ENCODE assay signal across 8 mouse cellular contexts in genomic region chr7:79465461-79466044, GRCm38 (mm10). TPM values are rescaled to one million over a fixed set of nuclear protein-coding genes. Genes with fewer than 3 reads are reported as not detected.
DNase-seq lines count a peak whose midpoint lies in the region; ATAC-seq and TF ChIP-seq lines count a peak whose summit lies in the region.

No protein-coding gene starts in this region.

- H3K9me3 ChIP-seq in heart, embryonic 15.5 days (replicated peaks): no peaks in the 10 kb centered on the region
- H3K9me3 ChIP-seq in forebrain, embryonic 15.5 days: no peaks in the 10 kb centered on the region
- no peaks in the 10 kb centered on the region for H3K9me3 ChIP-seq in limb, embryonic 15.5 days
- no peaks in the 10 kb centered on the region for H3K9me3 ChIP-seq in neural tube, embryonic 12.5 days

- no peak for DNase-seq in heart, postnatal 25 days (ENCODE audit: low spot score)
- DNase-seq in adrenal gland, postnatal 25 days: no peak

- H3K79me2 ChIP-seq in C2C12 (ENCODE audit: control insufficient read depth, insufficient read depth): peaks cover 28% of the 10 kb centered on the region

- H3K79me3 ChIP-seq in C2C12 (ENCODE audit: low read depth): peaks cover 18% of the 10 kb centered on the region

- H3K27me3 ChIP-seq in heart, embryonic 15.5 days: no peaks in the 10 kb centered on the region
- no peaks in the 10 kb centered on the region for H3K27me3 ChIP-seq in C2C12 (ENCODE audit: control insufficient read depth, insufficient read depth, insufficient read length)
- no peaks in the 10 kb centered on the region for H3K27me3 ChIP-seq in forebrain, embryonic 15.5 days
- H3K27me3 ChIP-seq in limb, embryonic 15.5 days: no peaks in the 10 kb centered on the region
- peaks cover 9% of the 10 kb centered on the region; the same call in 1 of the 2 replicates for H3K27me3 ChIP-seq in neural tube, embryonic 12.5 days (replicated peaks)

- intact Hi-C loops in heart, postnatal 25 days (cut with DNase I): loop anchor here (5.0 to 10.0 kb wide), 3 partner anchors 73 to 321 kb away; partner anchors contain the start of genes Abhd2, Fanci and Mfge8

- under 1% methylated on average over 27 of the region's 47 CpGs for WGBS in heart, embryonic 15.5 days
- WGBS in bone marrow, adult 2 months: 2% methylated on average over 44 of the region's 47 CpGs
- 2% methylated on average over 28 of the region's 47 CpGs for WGBS in forebrain, embryonic 15.5 days
- under 1% methylated on average over 45 of the region's 47 CpGs for WGBS in limb, embryonic 15.5 days
- 1% methylated on average over 47 of the region's 47 CpGs for WGBS in neural tube, embryonic 12.5 days

- no peak for TF ChIP-seq CTCF in C2C12 (IDR thresholded peaks at IDR 0.05; ENCODE audit: control insufficient read depth, insufficient read depth, insufficient read length)
- TF ChIP-seq CTCF in bone marrow, adult 2 months (IDR thresholded peaks at IDR 0.05; ENCODE audit: control insufficient read depth, insufficient read depth, low read length): no peak

- H3K4me3 ChIP-seq in heart, embryonic 15.5 days: peak overlapping the region; percentile 92
- peak overlapping the region; percentile 62 for H3K4me3 ChIP-seq in C2C12 (ENCODE audit: insufficient read depth, poor library complexity, severe bottlenecking)
- H3K4me3 ChIP-seq in bone marrow, adult 2 months (replicated peaks; ENCODE audit: control insufficient read depth, low read depth, low read length): peak overlapping the region; percentile 89
- peak overlapping the region; percentile 84 for H3K4me3 ChIP-seq in forebrain, embryonic 15.5 days
- peak overlapping the region; percentile 88 for H3K4me3 ChIP-seq in limb, embryonic 15.5 days
- H3K4me3 ChIP-seq in neural tube, embryonic 12.5 days: peak overlapping the region; percentile 92

- no peak for TF ChIP-seq POLR2A in bone marrow, adult 2 months (IDR thresholded peaks at IDR 0.05; ENCODE audit: borderline replicate concordance, control insufficient read depth, low read depth, low read length)

- peak; percentile 44 for ATAC-seq in heart, embryonic 15.5 days (replicated peaks; ENCODE audit: insufficient number of reproducible peaks, insufficient read depth, low FRiP score, low read depth)
- ATAC-seq in forebrain, embryonic 15.5 days (replicated peaks): peak; percentile 75
- ATAC-seq in limb, embryonic 15.5 days (ENCODE audit: insufficient number of reproducible peaks, low FRiP score, low TSS enrichment, low read depth): peak; percentile 35
- peak; percentile 57 for ATAC-seq in neural tube, embryonic 12.5 days (ENCODE audit: low FRiP score, low read depth)

- H3K9ac ChIP-seq in heart, embryonic 15.5 days: peak overlapping the region; percentile 88
- peak overlapping the region; percentile 81 for H3K9ac ChIP-seq in forebrain, embryonic 15.5 days (replicated peaks)
- H3K9ac ChIP-seq in limb, embryonic 15.5 days: peak overlapping the region; percentile 81
- peak overlapping the region; percentile 81 for H3K9ac ChIP-seq in neural tube, embryonic 12.5 days

- peak overlapping the region; percentile 96 for H3K4me2 ChIP-seq in heart, embryonic 15.5 days
- peak overlapping the region; percentile 91 for H3K4me2 ChIP-seq in forebrain, embryonic 15.5 days (replicated peaks)
- peak overlapping the region; percentile 85 for H3K4me2 ChIP-seq in limb, embryonic 15.5 days
- peak overlapping the region; percentile 74 for H3K4me2 ChIP-seq in neural tube, embryonic 12.5 days (replicated peaks)

- peaks cover 37% of the 10 kb centered on the region for H3K4me1 ChIP-seq in heart, embryonic 15.5 days (replicated peaks)
- H3K4me1 ChIP-seq in bone marrow, adult 2 months (ENCODE audit: control insufficient read depth, insufficient read depth, low read length): peaks cover 10% of the 10 kb centered on the region
- peaks cover 34% of the 10 kb centered on the region for H3K4me1 ChIP-seq in forebrain, embryonic 15.5 days
- H3K4me1 ChIP-seq in limb, embryonic 15.5 days: peaks cover 29% of the 10 kb centered on the region
- peaks cover 26% of the 10 kb centered on the region for H3K4me1 ChIP-seq in neural tube, embryonic 12.5 days

- peaks cover 14% of the 10 kb centered on the region for H3K36me3 ChIP-seq in heart, embryonic 15.5 days
- peaks cover 24% of the 10 kb centered on the region for H3K36me3 ChIP-seq in C2C12 (ENCODE audit: control insufficient read depth, insufficient read depth)
- H3K36me3 ChIP-seq in forebrain, embryonic 15.5 days: peaks cover 20% of the 10 kb centered on the region
- H3K36me3 ChIP-seq in limb, embryonic 15.5 days: peaks cover 26% of the 10 kb centered on the region
- H3K36me3 ChIP-seq in neural tube, embryonic 12.5 days: peaks cover 24% of the 10 kb centered on the region

- H3K27ac ChIP-seq in heart, embryonic 15.5 days: peak overlapping the region; percentile 90
- H3K27ac ChIP-seq in bone marrow, adult 2 months (ENCODE audit: control insufficient read depth, insufficient read depth, low read depth, low read length, poor library complexity): peak overlapping the region; percentile 93
- H3K27ac ChIP-seq in forebrain, embryonic 15.5 days (replicated peaks): peak overlapping the region; percentile 86
- peak overlapping the region; percentile 92 for H3K27ac ChIP-seq in limb, embryonic 15.5 days
- peak overlapping the region; percentile 75 for H3K27ac ChIP-seq in neural tube, embryonic 12.5 days

- peak overlapping the region; percentile 70 for H3ac ChIP-seq in C2C12 (ENCODE audit: control insufficient read depth, insufficient read length, low read depth)

TF ChIP-seq in C2C12, 6 proteins besides CTCF, POLR2A, EP300 and RAD21:
- TF ChIP-seq MYOG (IDR thresholded peaks at IDR 0.05; ENCODE audit: control insufficient read depth, extremely low read depth, insufficient read length) (no peak), MAX (IDR thresholded peaks at IDR 0.05) (no peak), USF1 (IDR thresholded peaks at IDR 0.05; ENCODE audit: low read depth) (no peak), FOSL1 (IDR thresholded peaks at IDR 0.05; ENCODE audit: insufficient read depth, low read length, poor library complexity, severe bottlenecking) (no peak), MYOD1 (IDR thresholded peaks at IDR 0.05; ENCODE audit: control insufficient read depth, insufficient read length, low read depth) (no peak), CEBPB (IDR thresholded peaks at IDR 0.05; ENCODE audit: low read depth) (no peak)

RNA-seq across cellular contexts. Expression of gene Polg, which starts 0.6 kb away (rescaled TPM):
- polyA plus RNA-seq in heart, embryonic 15.5 days (2015; fragmentation: Nextera tagmentation; extraction: Ambion mirVana): 23.7 and 32.6 TPM in 2 replicates
- total RNA-seq in heart, postnatal 25 days (2021): 10 to 100 TPM; 56.9 to 57.3 TPM
- 37.8 TPM for polyA plus RNA-seq in C2C12 (2012; fragmentation: generic; extraction: Trizol)
- polyA plus RNA-seq in bone marrow, adult 2 months (2011; ENCODE audit: insufficient read depth, insufficient read length, low replicate concordance, missing spikeins): 74.2 and 180 TPM in 2 replicates
- 32.9 and 35.8 TPM in 2 replicates for polyA plus RNA-seq in forebrain, embryonic 15.5 days (2015; fragmentation: Nextera tagmentation; extraction: Ambion mirVana)
- polyA plus RNA-seq in limb, embryonic 15.5 days (2015; fragmentation: Nextera tagmentation; extraction: Ambion mirVana): 30.9 and 33.7 TPM in 2 replicates
- 45.6 and 48.5 TPM in 2 replicates for polyA plus RNA-seq in neural tube, embryonic 12.5 days (2016; fragmentation: Nextera tagmentation; extraction: Ambion mirVana)
- 61.6 and 81.1 TPM in 2 replicates for total RNA-seq in adrenal gland, postnatal 25 days (2021)
